Mouse (Mus musculus) heart, postnatal 14 days (tissue): Measurements from ENCODE around the gene Metap1. TPM values are rescaled to one million over a fixed set of nuclear protein-coding genes. Genes with fewer than 3 reads are reported as not detected.
A peak's percentile ranks its signal among the peaks of the same experiment; 100 is the strongest.

Experiments used
- DNase-seq, 2 experiments: peaks; one replicate each; pipeline ENCODE4 v3.0.0; 2021 to 2022
- intact Hi-C: fragments of 180-260 bp; cut with DNase I; formaldehyde crosslinking; loops from one replicate; pipeline ENCODE4 v1.15.1; 2025
- long read RNA-seq, 2 experiments: library from polyadenylated mRNA; stranded (forward); transcript quantifications; one replicate each; pipeline ENCODE4 v2.0.0; 2021
- total RNA-seq, 2 experiments: library from RNA; stranded (reverse); gene quantifications; 2 replicates each; pipeline ENCODE4 v1.2.3; 2021

The Metap1 gene
- 10 to 100 TPM; 39.6 to 42.6 TPM for total RNA-seq
- long read RNA-seq, experiment 1, transcript Metap1-201 (11 exons, 2,686 nt) = major isoform, 59 of 75 reads
- long read RNA-seq, experiment 1, partial matches to known transcripts = 4 of 75 reads
- long read RNA-seq, experiment 1, other reads (novel, unspliced or antisense) = 12 of 75 reads
- long read RNA-seq, experiment 2, transcript Metap1-201 (11 exons, 2,686 nt) = major isoform, 35 of 48 reads
- long read RNA-seq, experiment 2, partial matches to known transcripts = 0 of 48 reads
- long read RNA-seq, experiment 2, other reads (novel, unspliced or antisense) = 13 of 48 reads

DNA sequence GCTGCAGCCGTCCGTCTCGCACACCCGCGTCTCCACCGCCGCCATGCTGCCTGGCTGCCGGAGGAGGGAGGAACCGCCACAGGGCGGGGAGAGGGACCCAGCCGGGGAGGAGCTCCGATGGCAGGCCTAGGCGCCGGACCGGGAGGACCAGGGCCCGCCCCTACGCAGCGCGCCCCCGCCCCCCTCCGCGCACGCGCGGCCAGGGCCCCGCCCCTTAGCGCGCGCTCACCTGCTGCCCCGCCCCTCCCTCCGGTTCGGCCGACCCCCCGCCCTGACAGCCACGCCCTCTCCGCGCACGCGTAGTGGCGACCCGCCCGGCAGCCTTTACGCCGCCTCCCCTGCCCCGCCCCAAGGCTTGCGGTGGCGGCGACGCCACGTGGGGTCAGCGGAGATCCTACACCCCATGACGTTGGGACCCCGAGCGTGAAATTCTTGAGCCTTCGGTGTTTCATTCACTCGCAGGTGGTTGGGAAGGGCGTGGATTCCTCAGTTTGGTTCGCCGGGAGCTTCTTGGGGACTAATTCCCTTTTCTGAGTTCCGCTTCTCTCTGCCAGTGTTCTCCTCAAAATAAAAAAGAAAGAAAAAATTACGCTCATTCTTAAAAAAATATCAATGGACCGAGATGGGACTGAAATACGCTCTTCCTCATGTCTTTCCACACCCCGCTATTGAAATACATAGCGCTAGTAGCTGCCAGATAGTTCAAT, at the start of gene Metap1:
TSS of gene Metap1 (minus strand) at position 189 of the 707 bp plus-strand sequence.
- intact Hi-C loops = loop anchor here (2.0 kb wide), 1 partner anchor 37 kb away; the partner anchor contains the start of gene Eif4e
- DNase-seq = peak; percentile 99

DNA sequence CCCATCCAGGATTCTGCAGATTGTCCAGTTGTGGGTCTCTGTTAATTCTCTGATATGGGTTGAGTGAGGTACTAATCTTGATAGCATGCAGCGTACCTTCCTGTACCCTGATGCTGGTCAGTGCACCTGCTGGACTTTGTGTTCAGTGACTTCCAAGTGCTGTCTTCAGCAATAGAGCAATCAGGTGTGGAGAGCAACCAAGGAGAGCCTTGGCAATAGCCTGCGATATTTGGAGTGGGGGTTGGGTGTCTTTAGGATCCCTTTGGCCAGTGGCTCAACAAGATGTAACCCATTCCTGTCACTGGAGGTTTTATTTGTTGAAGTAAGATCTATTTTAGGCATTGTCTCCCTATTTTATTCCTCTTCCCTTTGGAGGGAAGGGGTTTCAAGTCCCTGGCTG, 46.7 kb upstream of the Metap1 start:
- DNase-seq = no peak
- intact Hi-C loops = no loop called here

DNA sequence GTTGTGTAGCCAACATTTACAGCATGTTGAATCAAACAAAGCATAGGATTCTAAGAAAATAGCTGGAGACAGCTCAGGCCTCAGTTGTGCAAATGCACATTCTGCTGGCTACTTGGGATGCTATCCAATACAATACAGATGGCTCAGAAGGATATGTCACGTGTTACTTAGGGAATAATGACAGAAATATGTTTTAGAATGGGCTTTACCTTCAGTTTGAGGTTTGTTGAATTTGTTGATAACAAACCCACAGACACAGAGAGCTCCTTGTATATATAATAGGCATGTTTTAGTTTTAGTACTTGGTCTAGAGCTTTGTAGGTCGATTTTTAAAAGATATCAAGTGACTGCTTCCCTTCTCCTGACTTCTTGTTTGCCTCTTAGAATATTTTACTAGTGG, 43.4 kb upstream of the Metap1 start:
- intact Hi-C loops = no loop called here

DNA sequence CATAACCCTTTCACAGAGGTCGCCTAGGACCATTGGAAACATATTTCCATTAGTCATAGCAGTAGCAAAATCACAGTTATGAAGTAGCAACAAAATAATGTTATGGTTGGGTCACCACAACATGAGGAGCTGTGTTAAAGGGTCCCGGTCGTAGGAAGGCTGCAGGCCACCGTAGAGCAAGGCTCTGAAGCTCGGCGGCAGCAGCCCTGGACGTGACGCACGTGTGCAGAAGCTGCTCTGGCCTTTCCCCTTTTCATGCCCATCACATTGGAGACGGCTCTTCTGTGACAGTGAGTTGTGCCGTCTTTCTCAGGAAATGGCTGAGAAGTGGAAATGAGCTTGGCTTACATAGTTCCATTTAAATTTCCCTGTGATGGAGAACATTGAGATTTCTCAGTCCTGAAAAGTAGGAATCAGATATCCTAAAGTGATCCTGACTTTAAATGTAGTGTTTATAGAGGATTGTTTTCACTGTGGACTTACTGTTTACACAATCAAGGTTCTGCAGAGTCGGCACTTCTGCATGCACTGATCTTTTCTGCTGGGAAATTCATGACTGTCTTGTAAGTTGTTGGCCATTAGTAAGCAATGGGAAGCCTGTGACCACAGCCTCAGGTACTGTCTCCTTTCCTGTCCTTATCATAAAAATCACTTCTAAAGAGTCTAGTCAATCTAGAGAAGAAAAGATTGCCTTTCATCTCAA, 42.3 kb upstream of the Metap1 start:
- intact Hi-C loops = no loop called here
- no peak for DNase-seq

More for the DNA sequence above, 43.4 kb upstream of the Metap1 start:
- DNase-seq = no peak

DNA sequence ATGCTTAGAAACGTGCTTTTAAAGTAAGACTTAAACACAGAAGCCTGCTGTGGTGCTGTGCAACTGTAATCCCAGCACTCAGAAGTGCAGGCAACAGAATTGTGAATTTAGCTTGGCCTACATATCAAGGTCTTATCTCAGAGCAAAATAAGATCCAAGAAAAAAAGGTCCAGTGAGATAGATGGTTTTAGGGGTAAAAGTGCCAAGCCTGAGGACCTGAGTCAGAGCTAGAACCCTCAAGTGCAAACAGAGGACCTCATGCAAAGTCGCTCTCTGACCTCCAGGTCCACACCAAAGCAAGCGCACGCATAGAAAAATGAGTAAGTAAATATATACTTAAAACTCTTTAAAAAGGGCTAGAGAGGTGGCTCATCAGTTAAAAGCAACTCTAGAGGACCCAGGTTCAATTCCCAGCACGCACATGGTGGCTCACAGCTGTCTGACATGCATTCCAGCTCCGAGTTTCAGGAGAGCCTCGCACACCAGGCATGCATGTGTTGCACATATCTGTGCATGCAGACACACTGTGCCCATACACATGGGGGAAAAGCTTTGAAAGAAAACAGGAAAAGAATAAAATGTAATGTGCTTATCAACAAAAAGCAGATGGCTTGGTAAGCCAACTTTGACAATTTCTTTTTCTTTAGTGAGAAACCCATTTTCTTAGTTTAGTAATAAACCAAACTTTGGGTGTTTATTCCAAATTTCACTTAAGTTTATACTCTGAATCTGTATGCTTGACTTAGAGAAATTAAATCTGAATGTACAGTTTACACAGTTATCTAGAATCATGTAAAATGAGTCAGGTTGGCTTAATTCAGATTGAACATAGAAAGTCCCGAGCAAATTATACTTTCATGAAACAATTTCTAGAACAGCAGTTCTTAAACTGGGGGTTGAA, 41.5 kb upstream of the Metap1 start:
- intact Hi-C loops = no loop called here

DNA sequence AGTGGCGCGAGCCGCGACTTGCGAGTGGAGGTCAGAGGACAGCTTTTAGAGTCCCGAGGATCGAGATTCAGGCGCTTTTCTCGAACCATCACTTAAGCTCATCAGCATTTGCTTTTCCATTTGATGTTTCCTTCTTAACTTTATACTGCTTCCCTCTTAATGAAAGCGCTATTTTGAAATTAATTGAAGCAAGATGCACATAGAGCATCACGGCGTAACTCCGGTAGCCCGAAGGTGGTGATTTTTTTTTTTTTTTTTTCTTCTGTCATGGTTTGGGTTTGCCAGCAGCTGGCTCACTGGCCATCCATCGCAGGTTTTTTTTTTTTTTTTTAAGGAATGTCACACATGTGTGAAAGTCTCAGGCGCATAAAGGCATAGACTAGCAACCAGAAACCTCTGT, 39.0 kb upstream of the Metap1 start:
- intact Hi-C loops = loop anchor here (5.0 to 10.0 kb wide), 3 partner anchors 86 to 547 kb away; partner anchors contain the start of genes Adh5, Rap1gds1 and Tspan5
- no peak for DNase-seq

More for the DNA sequence above, 41.5 kb upstream of the Metap1 start:
- DNase-seq = no peak

DNA sequence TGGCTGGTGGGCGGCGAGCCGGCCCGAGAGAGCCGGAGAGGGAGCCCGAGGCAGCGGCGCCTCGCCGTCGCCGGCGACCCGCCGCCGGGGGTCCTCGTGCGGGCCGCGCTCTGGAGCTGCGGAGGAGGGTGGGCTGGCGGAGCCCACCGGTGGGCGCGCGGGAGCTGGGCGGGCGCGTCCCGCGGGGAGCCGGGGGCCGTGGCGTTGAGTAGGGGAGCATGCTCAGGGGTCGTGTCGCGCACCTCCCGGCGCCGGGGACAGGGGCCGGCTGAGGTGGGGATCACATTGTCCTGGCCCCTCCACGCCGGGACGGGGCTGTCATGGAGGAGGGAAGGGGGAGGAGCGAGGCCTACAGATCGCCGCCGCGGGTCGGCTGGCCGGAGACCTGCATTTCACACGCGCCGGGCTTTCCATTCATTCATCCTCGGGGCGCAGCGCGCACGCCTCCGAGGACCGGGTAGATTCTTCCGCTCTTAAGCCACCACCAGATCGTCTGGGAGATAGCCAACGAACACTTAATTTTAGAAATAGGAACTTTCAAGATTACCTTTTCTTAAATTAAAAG, 38.4 kb upstream of the Metap1 start:
- intact Hi-C loops = loop anchor here (2.0 to 10.0 kb wide), 4 partner anchors 39 to 547 kb away; partner anchors contain the start of genes Adh5, Metap1, Rap1gds1 and Tspan5
- peak; percentile 71 to 75 for DNase-seq

DNA sequence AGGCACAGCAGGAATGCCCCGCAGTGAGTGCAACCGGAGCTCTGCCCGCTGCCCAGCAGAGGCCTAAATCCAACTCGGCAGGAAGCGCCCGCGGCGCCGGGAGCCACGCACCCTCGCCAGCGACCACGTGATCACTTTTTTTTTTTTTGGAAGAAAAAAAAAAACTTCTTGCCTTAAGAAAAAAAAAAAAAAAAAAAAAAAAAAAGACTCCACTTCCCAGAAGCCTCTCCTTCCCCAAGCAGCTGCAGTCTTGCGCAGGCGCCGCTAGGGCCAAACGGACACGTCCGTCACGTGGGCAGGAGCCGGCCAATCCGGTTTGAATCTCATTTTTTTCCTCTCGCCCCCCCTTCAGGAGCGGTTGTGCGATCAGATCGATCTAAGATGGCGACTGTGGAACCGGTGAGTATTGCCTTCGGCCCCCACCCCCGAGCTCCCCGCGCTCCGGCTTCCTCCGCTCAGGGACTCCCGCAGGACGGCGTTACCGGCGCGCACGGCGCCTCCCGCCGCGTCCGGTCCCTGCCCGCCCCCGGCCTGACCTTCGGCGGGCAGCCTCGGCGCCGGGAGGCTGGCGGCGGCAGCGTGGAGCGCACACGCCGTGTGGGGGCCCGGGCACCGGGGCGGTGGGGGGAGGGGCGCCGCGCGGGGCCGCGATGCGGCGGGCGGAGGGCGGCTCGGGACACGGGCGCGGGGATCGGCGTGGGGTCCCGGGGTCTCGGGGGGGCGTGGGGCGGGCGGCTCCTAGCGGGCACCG, 37.8 kb upstream of the Metap1 start:
- peak; percentile 95 for DNase-seq
- intact Hi-C loops = loop anchor here (2.0 to 10.0 kb wide), 4 partner anchors 38 to 548 kb away; partner anchors contain the start of genes Adh5, Metap1, Rap1gds1 and Tspan5

DNA sequence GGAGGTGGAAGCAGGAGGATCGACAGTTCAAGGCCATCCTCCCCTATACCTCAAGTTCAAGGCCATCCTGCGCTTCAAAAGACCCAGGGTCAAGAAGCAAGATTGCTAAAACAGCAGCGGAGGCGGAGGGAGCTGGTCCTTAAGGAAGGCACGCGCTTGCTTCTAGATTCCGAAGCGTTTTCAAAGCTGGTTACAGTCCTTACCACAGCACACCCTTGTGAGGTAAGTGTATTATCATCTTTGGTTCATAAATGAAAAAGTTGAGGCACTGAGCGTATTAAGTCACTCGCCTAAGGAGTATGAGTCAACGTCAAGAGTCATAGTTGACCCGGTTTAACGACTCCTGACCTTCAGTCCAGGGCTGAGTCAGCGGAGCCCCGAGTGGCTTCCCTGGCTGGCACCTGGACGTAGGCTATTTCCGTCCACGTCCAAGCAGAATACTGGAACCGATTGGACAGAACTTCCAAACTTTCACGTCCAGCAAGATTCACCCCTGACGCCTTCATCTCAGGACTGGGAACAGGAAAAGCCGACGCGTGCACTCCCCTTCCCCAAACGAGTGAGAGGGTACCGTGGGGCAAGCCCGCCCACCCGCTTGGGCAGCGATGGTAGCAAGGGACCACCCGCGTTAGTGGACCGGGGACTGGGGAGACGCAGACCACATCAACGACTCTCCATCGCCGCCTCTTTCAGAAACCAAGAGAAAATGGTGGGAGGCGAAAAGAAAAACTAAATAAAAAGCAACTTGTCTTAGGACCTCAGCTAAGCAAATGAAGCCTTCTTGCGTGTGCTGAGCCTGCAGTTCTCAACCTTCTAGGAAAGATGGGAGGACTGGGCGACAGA, 37.0 kb upstream of the Metap1 start, which contains the start of gene Eif4e:
TSS of gene Eif4e (plus strand) at position 107 of the 843 bp plus-strand sequence.
- intact Hi-C loops = loop anchor here (2.0 to 10.0 kb wide), 4 partner anchors 37 to 549 kb away; partner anchors contain the start of genes Adh5, Metap1, Rap1gds1 and Tspan5
- peak; percentile 57 to 64 for DNase-seq

DNA sequence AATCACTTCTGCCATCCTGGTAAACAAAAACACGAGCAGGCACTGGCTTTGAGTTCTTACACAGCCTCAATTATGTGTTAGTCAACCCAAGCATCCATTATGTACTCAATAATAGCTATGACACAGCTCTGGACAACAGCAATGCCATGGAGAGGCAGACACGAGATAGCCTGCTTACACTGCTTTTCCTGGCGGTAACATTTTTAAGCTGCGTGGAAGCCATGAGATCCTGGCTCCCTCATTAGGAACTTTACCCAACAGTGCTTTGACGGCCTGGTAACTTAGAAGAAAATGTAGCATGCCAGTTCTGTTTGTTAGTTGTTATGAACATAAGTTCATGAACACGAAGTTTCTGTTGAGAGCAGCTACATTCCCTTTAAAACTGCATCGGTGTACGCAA, 36.2 kb upstream of the Metap1 start:
- no peak for DNase-seq
- intact Hi-C loops = loop anchor here (5.0 to 10.0 kb wide), 3 partner anchors 83 to 549 kb away; partner anchors contain the start of genes Adh5, Rap1gds1 and Tspan5

DNA sequence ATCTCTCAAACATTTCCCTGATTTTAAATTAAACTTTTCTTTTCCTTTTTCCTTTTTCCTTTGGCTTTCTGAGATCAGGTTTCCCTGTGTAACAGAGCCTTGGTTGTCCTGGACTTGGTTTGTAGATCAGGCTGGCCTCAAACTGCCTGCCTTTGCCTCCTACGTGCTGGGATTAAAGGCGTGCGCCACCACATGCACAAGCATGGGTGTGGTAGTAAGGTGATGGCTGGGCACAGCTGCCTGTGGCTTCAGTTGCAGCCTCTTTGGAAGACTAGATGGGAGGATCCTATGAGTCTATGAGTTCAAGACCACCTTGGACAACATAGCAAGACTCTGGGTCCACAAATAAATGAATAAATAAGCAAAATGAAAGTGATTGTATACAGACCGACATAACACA, 34.6 kb upstream of the Metap1 start:
- intact Hi-C loops = loop anchor here (10.0 kb wide), 2 partner anchors 221 to 551 kb away; partner anchors contain the start of genes Rap1gds1 and Tspan5
- no peak for DNase-seq

DNA sequence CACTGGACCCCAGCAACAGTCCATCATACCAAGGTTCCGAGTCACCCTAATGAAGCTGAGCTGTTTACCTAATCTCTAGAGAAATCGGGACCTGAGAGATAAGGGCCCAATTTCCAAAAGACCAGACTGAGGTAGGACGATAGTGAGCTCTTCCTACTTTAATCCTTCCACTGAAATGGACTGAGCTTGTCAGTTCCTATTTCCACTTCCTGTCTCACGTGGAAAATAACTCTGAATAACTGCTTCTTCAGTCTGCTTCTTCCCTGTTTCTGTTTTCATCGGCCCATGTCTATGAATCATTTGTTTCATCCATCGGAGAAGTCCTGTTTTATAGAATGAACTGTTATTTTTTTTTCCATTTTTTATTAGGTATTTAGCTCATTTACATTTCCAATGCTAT, 29.9 kb upstream of the Metap1 start:
- DNase-seq = no peak
- intact Hi-C loops = no loop called here

DNA sequence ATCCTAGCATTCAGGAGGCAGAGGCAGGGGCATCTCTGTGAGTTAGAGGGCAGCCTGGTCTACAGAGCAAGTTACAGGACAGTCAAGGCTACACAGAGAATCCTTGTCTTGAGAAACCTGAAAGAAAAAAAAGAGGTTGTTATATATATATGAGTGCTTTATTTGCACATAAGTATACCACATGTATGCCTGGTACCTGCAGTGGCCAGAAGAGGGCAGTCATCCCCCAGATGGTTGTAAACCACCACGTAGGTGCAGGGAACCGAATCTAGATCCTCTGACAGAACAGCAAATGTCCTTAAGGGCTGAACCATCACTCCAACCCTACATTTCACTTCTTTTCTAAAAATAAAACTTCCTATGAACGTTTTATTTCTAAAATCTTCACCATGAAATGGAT, 28.6 kb upstream of the Metap1 start:
- no peak for DNase-seq
- intact Hi-C loops = no loop called here

DNA sequence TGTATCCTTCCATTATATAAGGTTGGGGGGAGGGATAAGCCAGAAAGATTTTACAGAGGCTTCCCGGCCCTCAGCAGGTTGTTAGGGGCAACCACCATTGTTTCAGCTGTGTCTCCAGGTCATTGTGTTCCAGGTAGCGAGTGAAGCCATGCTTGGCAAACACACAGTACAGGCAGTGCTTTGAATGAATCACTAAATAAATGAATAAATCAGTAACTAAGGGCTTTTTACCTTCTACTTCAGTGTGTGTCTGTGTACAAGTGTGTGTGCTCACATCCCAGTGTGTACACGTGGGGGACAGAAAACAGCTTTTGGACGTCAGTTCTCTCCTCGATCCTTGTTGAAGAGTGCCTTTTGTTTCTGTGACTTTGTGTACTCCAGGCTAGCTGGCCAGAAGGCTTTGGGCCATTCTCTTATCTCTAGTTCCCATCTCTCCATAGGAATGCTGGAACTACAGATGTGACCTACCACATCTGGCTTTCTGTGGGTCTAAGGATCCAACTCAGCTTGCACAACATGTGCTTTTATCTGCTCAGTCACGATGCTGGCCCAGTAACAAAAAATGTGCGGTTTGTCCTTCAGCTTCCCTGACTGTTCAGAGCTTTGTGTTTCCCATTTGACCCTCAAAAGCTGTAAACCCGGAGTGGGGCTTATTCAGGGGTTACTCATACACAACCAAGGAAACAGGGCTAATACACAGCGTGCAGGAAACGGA, 26.5 kb upstream of the Metap1 start:
- no peak for DNase-seq
- intact Hi-C loops = no loop called here

DNA sequence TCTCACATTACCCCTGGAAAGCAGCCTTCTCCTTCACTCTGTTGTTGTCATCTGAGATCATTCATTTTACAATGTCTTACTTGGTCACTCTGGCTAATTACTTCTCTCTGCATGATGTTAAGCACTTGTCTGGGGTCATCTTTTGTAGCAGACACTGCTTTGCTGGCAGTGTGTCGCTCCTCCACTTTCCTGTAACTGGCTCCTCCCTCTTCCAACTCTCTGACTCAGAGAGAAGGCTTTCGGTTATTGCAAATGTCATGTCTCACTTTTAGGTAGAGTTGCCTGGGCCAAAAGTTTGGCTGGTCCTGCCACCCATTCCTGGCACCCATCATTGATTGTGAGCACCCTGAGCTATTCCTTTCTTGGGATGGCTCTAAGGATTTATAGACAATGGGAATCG, 25.4 kb upstream of the Metap1 start:
- intact Hi-C loops = no loop called here
- DNase-seq = no peak

DNA sequence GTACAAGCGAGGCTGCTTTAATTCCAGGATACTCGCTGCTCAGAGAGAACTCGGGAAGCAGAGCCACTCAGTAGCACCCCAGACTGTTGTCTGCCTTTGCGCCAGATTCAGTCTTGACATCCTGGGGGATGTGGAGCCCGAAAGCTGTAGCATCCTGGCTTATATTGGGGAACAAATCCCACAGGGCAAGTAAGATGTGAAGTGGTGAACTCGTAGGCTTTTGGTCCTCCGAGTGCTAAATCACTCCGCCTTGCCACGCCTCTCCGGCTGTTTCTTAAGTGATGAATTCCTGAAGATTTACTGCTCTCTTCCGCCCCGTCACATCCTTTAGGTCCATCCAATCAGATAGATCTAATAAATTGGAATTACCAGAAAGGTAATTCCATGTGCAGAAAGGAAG, 23.9 kb upstream of the Metap1 start:
- no peak for DNase-seq
- intact Hi-C loops = no loop called here

DNA sequence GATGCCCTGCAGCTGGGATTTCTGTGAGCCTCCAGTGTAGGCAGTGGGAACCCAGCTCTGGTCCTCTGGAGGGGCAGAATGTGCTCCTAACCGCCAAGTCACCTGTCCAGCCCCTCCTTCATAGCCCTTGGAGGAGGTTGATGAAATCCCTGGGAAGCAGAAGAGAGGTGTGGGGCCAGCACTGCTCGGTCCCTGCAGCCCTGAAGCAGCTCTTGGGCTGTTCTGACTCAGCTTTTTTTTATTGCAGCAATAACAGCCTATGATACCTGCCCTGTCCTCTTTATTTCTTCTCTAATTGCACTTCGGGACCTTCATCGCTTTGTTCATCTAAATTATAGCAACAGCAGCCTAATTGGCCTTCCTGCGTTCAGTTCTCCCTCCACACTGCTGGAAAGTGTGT, 21.2 kb upstream of the Metap1 start:
- intact Hi-C loops = no loop called here
- DNase-seq = no peak
